Mouse (Mus musculus) heart, adult 9 months (tissue): Measurements from ENCODE around the gene Rps18.
"Not testable (repeated sequence)": the region's sequence is repeated elsewhere in the genome, so short reads cannot be mapped to it uniquely, and the experiment has no call there.

ENCODE experiments used
- DNase-seq, 2 experiments: peaks; one replicate each; pipeline ENCODE4 v3.0.0; 2022; ENCODE audit warnings: low spot score in 2 of 2

The Rps18 gene

DNA sequence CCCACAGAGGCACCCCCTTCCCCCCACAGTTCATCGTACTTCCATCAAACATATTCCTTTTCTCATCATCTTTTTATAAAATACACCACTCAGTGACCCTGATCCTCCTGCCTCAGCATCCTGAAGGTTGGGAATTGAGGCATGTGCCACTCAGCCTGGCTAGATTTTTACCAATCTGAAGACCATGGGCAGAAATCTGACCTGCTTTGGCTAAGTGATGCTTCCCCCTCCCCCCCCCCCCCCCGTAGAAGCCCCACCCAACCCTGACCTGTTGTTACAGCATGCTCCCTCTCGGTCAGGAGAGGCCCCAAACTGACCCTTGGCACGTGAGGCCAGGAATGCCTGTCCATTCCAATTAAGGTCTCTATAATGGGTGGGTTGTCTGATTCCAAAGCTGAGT, 51.0 kb downstream of the Rps18 start, which contains the start of gene Platr17:
Gene Platr17 (plus strand): TSS at position 301 of the 400 bp plus-strand sequence.
- DNase-seq: not testable (repeated sequence)

DNA sequence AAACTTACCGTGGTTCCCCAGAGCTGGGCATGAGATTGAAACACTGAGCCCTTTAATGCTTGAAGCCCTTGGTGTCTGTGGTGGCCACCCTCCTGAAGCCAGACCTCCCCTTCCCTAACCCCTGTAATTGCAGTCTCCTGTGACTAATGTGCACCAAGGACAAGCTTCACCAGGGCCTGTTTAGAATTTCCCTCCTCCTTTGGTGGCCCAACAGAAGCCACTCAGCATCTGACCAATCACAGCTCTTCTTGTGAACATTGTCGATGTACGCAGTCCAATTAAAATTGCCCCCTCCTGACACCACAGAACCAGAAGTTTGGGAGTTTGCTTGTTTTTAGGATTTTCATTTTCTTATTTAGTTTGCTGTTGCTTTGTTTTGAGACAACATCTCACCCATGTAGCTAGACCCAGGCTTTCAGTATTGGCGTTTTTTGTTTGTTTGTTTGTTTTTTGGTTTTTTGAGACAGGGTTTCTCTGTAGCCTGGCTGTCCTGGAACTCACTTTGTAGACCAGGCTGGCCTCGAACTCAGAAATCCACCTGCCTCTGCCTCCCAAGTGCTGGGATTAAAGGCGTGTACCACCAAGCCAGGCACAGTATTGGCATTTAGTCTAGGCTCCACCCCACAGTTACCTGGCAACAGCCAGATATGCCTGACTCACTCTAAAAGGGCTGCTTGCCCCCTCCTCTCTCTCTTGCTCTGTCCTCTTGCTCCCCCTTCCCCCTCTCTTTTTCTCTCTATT, 51.7 kb downstream of the Rps18 start:
- not testable (repeated sequence) for DNase-seq

DNA sequence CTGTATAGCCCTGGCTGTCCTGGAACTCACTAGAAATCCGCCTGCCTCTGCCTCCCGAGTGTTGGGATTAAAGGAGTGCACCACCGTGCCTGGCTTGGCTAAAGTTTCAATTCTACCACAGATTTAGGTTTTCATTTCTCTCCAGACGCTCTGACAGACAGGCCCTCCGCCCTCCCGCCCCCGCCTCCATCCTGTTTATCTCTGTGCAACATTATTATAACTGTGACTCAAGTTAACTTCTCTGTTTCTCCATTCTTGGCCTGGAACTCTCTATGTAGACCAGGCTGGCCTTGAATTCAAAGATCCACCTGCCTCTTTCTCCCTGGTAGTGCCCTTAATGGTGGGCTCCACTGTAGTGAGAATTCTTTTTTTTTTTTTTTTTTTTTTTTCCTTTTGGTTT, 53.3 kb downstream of the Rps18 start:
- DNase-seq: no peak

DNA sequence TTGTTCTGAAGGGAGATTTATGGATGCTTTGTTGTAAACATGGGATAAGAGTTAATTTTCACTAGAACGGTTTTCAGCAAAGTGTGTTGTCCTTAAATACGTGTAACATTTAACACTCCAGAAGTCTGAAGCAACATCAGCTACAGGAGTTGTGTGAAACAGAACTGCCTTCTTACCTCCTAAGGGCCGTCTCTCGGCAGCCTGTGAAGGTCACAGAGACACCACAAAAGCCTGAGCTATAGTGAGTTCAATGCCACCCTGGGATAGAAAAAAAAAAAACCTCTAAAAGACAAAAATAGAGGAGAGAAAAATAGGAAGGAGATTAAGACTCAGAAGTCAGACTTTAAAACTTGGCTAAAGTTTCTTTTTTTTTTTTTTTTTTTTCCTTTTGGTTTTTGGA, 53.7 kb downstream of the Rps18 start:
- no peak for DNase-seq
